Mouse (Mus musculus) thymus, adult 18-20 months (tissue): Measurements from ENCODE around the gene Gm10663.

ENCODE experiments used
- DNase-seq, 2 experiments: peaks; one replicate each; pipeline ENCODE4 v3.0.0; 2022; ENCODE audit warnings: mixed read lengths in 2 of 2

Gene Gm10663

GRCm38 (mm10) chr8:65074733-65075132 lies at the start of gene Gm10663:
Gm10663 (plus strand) TSS chr8:65075033.
- DNase-seq, result no peak

GRCm38 (mm10) chr8:65028959-65029686 lies 45.7 kb upstream of the Gm10663 start:
- DNase-seq, result no peak

- DNase-seq, result no peak
These were observed 45.1 kb upstream of the Gm10663 start for GRCm38 (mm10) chr8:65029776-65030175.

GRCm38 (mm10) chr8:65030735-65031485 lies 43.9 kb upstream of the Gm10663 start:
- DNase-seq, result no peak

GRCm38 (mm10) chr8:65032107-65032506 lies 42.7 kb upstream of the Gm10663 start:
- no peak for DNase-seq

- DNase-seq, result no peak
These were observed 41.8 kb upstream of the Gm10663 start for GRCm38 (mm10) chr8:65033056-65033455.

GRCm38 (mm10) chr8:65034136-65034535 lies 40.7 kb upstream of the Gm10663 start:
- DNase-seq, result no peak

GRCm38 (mm10) chr8:65037117-65037533 lies 37.7 kb upstream of the Gm10663 start, which contains the start of gene Apela:
Apela (minus strand) TSS chr8:65037336.
- no peak for DNase-seq

- DNase-seq, result no peak
These were observed 28.3 kb upstream of the Gm10663 start for GRCm38 (mm10) chr8:65046565-65046964.

- no peak for DNase-seq
These were observed 27.6 kb upstream of the Gm10663 start for GRCm38 (mm10) chr8:65047193-65047592.

GRCm38 (mm10) chr8:65047801-65048200 lies 27.0 kb upstream of the Gm10663 start:
- no peak for DNase-seq

GRCm38 (mm10) chr8:65053554-65053953 lies 21.3 kb upstream of the Gm10663 start:
- no peak for DNase-seq

- no peak for DNase-seq
These were observed 20.9 kb upstream of the Gm10663 start for GRCm38 (mm10) chr8:65053968-65054367.

GRCm38 (mm10) chr8:65056722-65057121 lies 18.1 kb upstream of the Gm10663 start:
- DNase-seq, result no peak

- DNase-seq, result no peak
These were observed 12.6 kb upstream of the Gm10663 start for GRCm38 (mm10) chr8:65062195-65062594.

- no peak for DNase-seq
These were observed 10.8 kb upstream of the Gm10663 start for GRCm38 (mm10) chr8:65064071-65064470.

GRCm38 (mm10) chr8:65065622-65066021 lies 9.2 kb upstream of the Gm10663 start:
- no peak for DNase-seq

GRCm38 (mm10) chr8:65067031-65067430 lies 7.8 kb upstream of the Gm10663 start:
- no peak for DNase-seq

- DNase-seq, result no peak
These were observed 7.0 kb upstream of the Gm10663 start for GRCm38 (mm10) chr8:65067694-65068472.

GRCm38 (mm10) chr8:65068473-65068819 lies 6.4 kb upstream of the Gm10663 start:
- DNase-seq, result no peak

GRCm38 (mm10) chr8:65070996-65071395 lies 3.8 kb upstream of the Gm10663 start:
- no peak for DNase-seq

GRCm38 (mm10) chr8:65080731-65081130 lies 5.9 kb downstream of the Gm10663 start:
- DNase-seq, result no peak

GRCm38 (mm10) chr8:65085680-65086079 lies 10.8 kb downstream of the Gm10663 start:
- no peak for DNase-seq
